Mouse (Mus musculus) kidney, embryonic 16.5 days (tissue): ENCODE data around the gene Tmem132b. TPM values are rescaled to one million over a fixed set of nuclear protein-coding genes. Genes with fewer than 3 reads are reported as not detected.

Experiments
- ATAC-seq: fragments of 200-750 bp; cut with Nextera tagmentation; 2 replicates; pipeline ENCODE4 v1.8.0; 2017; ENCODE audit warnings: moderate TSS enrichment; ENCODE audit not compliant: low FRiP score, low TSS enrichment
- H3K27ac ChIP-seq: fragments of 300-500 bp; sonication (generic); 2 replicates; pipeline ENCODE4 v1.5.1; 2014; ENCODE audit warnings: low read length
- H3K27me3 ChIP-seq: fragments of 300-500 bp; sonication (generic); 2 replicates; pipeline ENCODE4 v1.6.1; 2014; ENCODE audit warnings: low read length, control low read depth, mixed read lengths; ENCODE audit not compliant: insufficient read depth
- H3K36me3 ChIP-seq: fragments of 300-500 bp; sonication (generic); 2 replicates; pipeline ENCODE4 v1.6.1; 2014; ENCODE audit warnings: low read length, control low read depth, mixed read lengths; ENCODE audit not compliant: insufficient read depth
- H3K4me1 ChIP-seq: fragments of 300-500 bp; sonication (generic); 2 replicates; pipeline ENCODE4 v1.6.1; 2014; ENCODE audit warnings: low read length, control low read depth, mixed read lengths; ENCODE audit not compliant: insufficient read depth
- H3K4me2 ChIP-seq: fragments of 300-500 bp; sonication (generic); replicated peaks from 2 replicates; pipeline ENCODE4 v1.6.1; 2014; ENCODE audit warnings: low read depth, low read length
- H3K4me3 ChIP-seq: fragments of 300-500 bp; sonication (generic); 2 replicates; pipeline ENCODE4 v1.5.1; 2014; ENCODE audit warnings: mild to moderate bottlenecking, low read length
- H3K9ac ChIP-seq: fragments of 300-500 bp; sonication (generic); replicated peaks from 2 replicates; pipeline ENCODE4 v1.6.1; 2014; ENCODE audit warnings: low read length
- H3K9me3 ChIP-seq: fragments of 300-500 bp; sonication (generic); 2 replicates; pipeline ENCODE4 v1.6.1; 2016; ENCODE audit warnings: low read length, control low read depth
- WGBS: fragments of 180-500 bp; shearing (Covaris S2); extraction: QIAGEN DNeasy Blood & Tissue Kit; methylation state at CpG from one replicate; pipeline ENCODE4 v1.1.7; 2014; 5-methylcytosine and 5-hydroxymethylcytosine counted together
- polyA plus RNA-seq: library from polyadenylated mRNA; unstranded; fragments of >200 nt; fragmentation: Nextera tagmentation; extraction: Ambion mirVana; gene quantifications from 2 replicates; pipeline ENCODE4 v1.2.1, GENCODE M21; 2015

Tmem132b gene
- polyA plus RNA-seq, 1 experiment from 2014 or later: 0.39 TPM

- Histone ChIP-seq H3K4me2 (no peak overlapping the region), H3K9ac (no peak overlapping the region), H3K36me3 (no peaks in the 10 kb centered on the region), H3K9me3 (no peaks in the 10 kb centered on the region), H3K4me1 (no peaks in the 10 kb centered on the region), H3K27ac (no peak overlapping the region), H3K4me3 (no peak overlapping the region), H3K27me3 (no peaks in the 10 kb centered on the region)
- no peak for ATAC-seq
- 43% methylated on average over 11 of the region's 11 CpGs for WGBS
Measured at GRCm38 (mm10) chr5:125565725-125566124, 34.2 kb downstream of the Tmem132b start.

- Histone ChIP-seq H3K9me3 (no peaks in the 10 kb centered on the region), H3K27me3 (no peaks in the 10 kb centered on the region), H3K4me2 (no peak overlapping the region), H3K27ac (no peak overlapping the region), H3K4me1 (no peaks in the 10 kb centered on the region), H3K4me3 (no peak overlapping the region), H3K36me3 (no peaks in the 10 kb centered on the region), H3K9ac (no peak overlapping the region)
- no peak for ATAC-seq
Measured at GRCm38 (mm10) chr5:125568457-125568856, 36.9 kb downstream of the Tmem132b start.

- no peaks in the 10 kb centered on the region for H3K27me3 ChIP-seq
- H3K27ac ChIP-seq: no peak overlapping the region
- H3K4me2 ChIP-seq: no peak overlapping the region
- H3K4me3 ChIP-seq: no peak overlapping the region
- 90% methylated on average over 5 of the region's 5 CpGs for WGBS
- ATAC-seq: no peak
- no peaks in the 10 kb centered on the region for H3K9me3 ChIP-seq
- no peak overlapping the region for H3K9ac ChIP-seq
- H3K4me1 ChIP-seq: no peaks in the 10 kb centered on the region
- H3K36me3 ChIP-seq: no peaks in the 10 kb centered on the region
Measured at GRCm38 (mm10) chr5:125572011-125572410, 40.4 kb downstream of the Tmem132b start.

- H3K4me1 ChIP-seq: no peaks in the 10 kb centered on the region
- H3K4me3 ChIP-seq: no peak overlapping the region
- H3K4me2 ChIP-seq: no peak overlapping the region
- H3K27ac ChIP-seq: no peak overlapping the region
- H3K9me3 ChIP-seq: no peaks in the 10 kb centered on the region
- ATAC-seq: no peak
- H3K9ac ChIP-seq: no peak overlapping the region
- H3K27me3 ChIP-seq: no peaks in the 10 kb centered on the region
- 17% methylated on average over 8 of the region's 8 CpGs for WGBS
- no peaks in the 10 kb centered on the region for H3K36me3 ChIP-seq
Measured at GRCm38 (mm10) chr5:125574886-125575285, 43.3 kb downstream of the Tmem132b start.

- no peaks in the 10 kb centered on the region for H3K9me3 ChIP-seq
- no peaks in the 10 kb centered on the region for H3K27me3 ChIP-seq
- no peaks in the 10 kb centered on the region for H3K36me3 ChIP-seq
- H3K27ac ChIP-seq: no peak overlapping the region
- 73% methylated on average over 2 of the region's 2 CpGs for WGBS
- H3K4me1 ChIP-seq: no peaks in the 10 kb centered on the region
- no peak overlapping the region for H3K9ac ChIP-seq
- H3K4me2 ChIP-seq: no peak overlapping the region
- no peak overlapping the region for H3K4me3 ChIP-seq
- ATAC-seq: no peak
Measured at GRCm38 (mm10) chr5:125575866-125576265, 44.3 kb downstream of the Tmem132b start.

GRCm38 (mm10) chr5:125578661-125579060 lies 47.1 kb downstream of the Tmem132b start:
- no peak overlapping the region for H3K4me2 ChIP-seq
- H3K4me3 ChIP-seq: no peak overlapping the region
- H3K9me3 ChIP-seq: no peaks in the 10 kb centered on the region
- H3K9ac ChIP-seq: no peak overlapping the region
- 80% methylated on average over 13 of the region's 13 CpGs for WGBS
- no peak overlapping the region for H3K27ac ChIP-seq
- ATAC-seq: no peak
- H3K36me3 ChIP-seq: no peaks in the 10 kb centered on the region
- no peaks in the 10 kb centered on the region for H3K4me1 ChIP-seq
- no peaks in the 10 kb centered on the region for H3K27me3 ChIP-seq

GRCm38 (mm10) chr5:125579153-125579552 lies 47.6 kb downstream of the Tmem132b start:
- Histone ChIP-seq H3K4me2 (no peak overlapping the region), H3K36me3 (no peaks in the 10 kb centered on the region), H3K9me3 (no peaks in the 10 kb centered on the region), H3K27ac (no peak overlapping the region), H3K4me3 (no peak overlapping the region), H3K9ac (no peak overlapping the region), H3K4me1 (no peaks in the 10 kb centered on the region), H3K27me3 (no peaks in the 10 kb centered on the region)
- ATAC-seq: no peak
- 45% methylated on average over 4 of the region's 4 CpGs for WGBS

- Histone ChIP-seq H3K27ac (no peak overlapping the region), H3K4me3 (no peak overlapping the region), H3K9me3 (no peaks in the 10 kb centered on the region), H3K4me2 (no peak overlapping the region), H3K36me3 (no peaks in the 10 kb centered on the region), H3K27me3 (no peaks in the 10 kb centered on the region), H3K9ac (no peak overlapping the region), H3K4me1 (no peaks in the 10 kb centered on the region)
- 87% methylated on average over 2 of the region's 2 CpGs for WGBS
- no peak; the same call in 1 of the 2 replicates for ATAC-seq
Measured at GRCm38 (mm10) chr5:125583298-125583697, 51.7 kb downstream of the Tmem132b start.

- Histone ChIP-seq H3K4me3 (no peak overlapping the region), H3K27me3 (no peaks in the 10 kb centered on the region), H3K4me1 (no peaks in the 10 kb centered on the region), H3K9me3 (no peaks in the 10 kb centered on the region), H3K27ac (no peak overlapping the region), H3K36me3 (no peaks in the 10 kb centered on the region), H3K4me2 (no peak overlapping the region), H3K9ac (no peak overlapping the region)
- no peak for ATAC-seq
- 53% methylated on average over 8 of the region's 8 CpGs for WGBS
Measured at GRCm38 (mm10) chr5:125583836-125584235, 52.3 kb downstream of the Tmem132b start.

- no peak overlapping the region for H3K4me3 ChIP-seq
- 82% methylated on average over 5 of the region's 5 CpGs for WGBS
- no peak for ATAC-seq
- H3K27ac ChIP-seq: no peak overlapping the region
- 0 out of 2 replicates have a peak, but pooled peaks cover 4% of the 10 kb centered on the region for H3K4me1 ChIP-seq
- no peaks in the 10 kb centered on the region for H3K9me3 ChIP-seq
- no peak overlapping the region for H3K9ac ChIP-seq
- no peaks in the 10 kb centered on the region for H3K27me3 ChIP-seq
- no peaks in the 10 kb centered on the region for H3K36me3 ChIP-seq
- no peak overlapping the region for H3K4me2 ChIP-seq
Measured at GRCm38 (mm10) chr5:125585211-125585610, 53.6 kb downstream of the Tmem132b start.
